Mouse (Mus musculus): ENCODE results near the gene Gm42906. TPM values are rescaled to one million over a fixed set of nuclear protein-coding genes. Genes with fewer than 3 reads are reported as not detected.

Gene Gm42906
- polyA plus RNA-seq, 1 experiment from 2014 or later: not detected

GRCm38 (mm10) chr5:151165381-151166016, 262.5 kb downstream of the Gm42906 start:
- no peaks in the 10 kb centered on the region for H3K36me3 ChIP-seq (ENCODE audit: control insufficient read depth, insufficient read depth, low read length)
- H3K27me3 ChIP-seq (ENCODE audit: control insufficient read depth, insufficient read depth, low read length): no peaks in the 10 kb centered on the region
- H3K9ac ChIP-seq (ENCODE audit: low read depth, low read length): no peak overlapping the region
- no peak overlapping the region for H3K4me2 ChIP-seq
- H3K4me3 ChIP-seq (ENCODE audit: low read depth, low read length): no peak overlapping the region
- WGBS (ENCODE audit: insufficient replicate concordance): 75% methylated on average over 6 of the region's 6 CpGs
- no peak for ATAC-seq (replicated peaks; ENCODE audit: insufficient number of reproducible peaks, low FRiP score, low TSS enrichment)
- H3K27ac ChIP-seq (ENCODE audit: low read depth, low read length): no peak overlapping the region
- H3K4me1 ChIP-seq (ENCODE audit: control insufficient read depth, insufficient read depth, low read length): 0 out of 2 replicates have a peak, but pooled peaks cover 3% of the 10 kb centered on the region
- no peaks in the 10 kb centered on the region for H3K9me3 ChIP-seq (replicated peaks; ENCODE audit: control insufficient read depth, low read length)

DNA sequence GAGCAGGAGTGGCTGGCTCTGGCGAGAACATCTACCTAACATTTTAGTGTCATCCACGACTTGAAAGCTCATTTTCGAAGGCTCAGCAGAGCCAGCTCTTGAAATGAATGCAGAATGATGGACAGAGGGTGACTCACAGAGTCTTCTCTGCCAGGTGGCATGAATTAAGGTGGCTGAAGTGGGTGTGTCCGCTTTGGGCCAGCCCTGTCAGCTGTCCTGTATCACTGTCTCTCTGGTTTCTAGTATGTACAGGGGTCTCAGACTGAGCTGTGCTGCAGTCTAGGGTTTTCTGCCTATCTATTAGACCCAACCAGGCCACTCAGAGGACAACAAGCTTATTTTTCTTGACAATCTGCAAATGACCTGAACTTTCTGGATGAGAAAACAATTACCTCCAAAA, 263.1 kb downstream of the Gm42906 start:
- Histone ChIP-seq H3K36me3 (ENCODE audit: control insufficient read depth, insufficient read depth, low read length) (no peaks in the 10 kb centered on the region), H3K9me3 (replicated peaks; ENCODE audit: control insufficient read depth, low read length) (no peaks in the 10 kb centered on the region), H3K4me3 (ENCODE audit: low read depth, low read length) (no peak overlapping the region), H3K9ac (ENCODE audit: low read depth, low read length) (no peak overlapping the region), H3K27ac (ENCODE audit: low read depth, low read length) (no peak overlapping the region), H3K27me3 (ENCODE audit: control insufficient read depth, insufficient read depth, low read length) (no peaks in the 10 kb centered on the region), H3K4me1 (ENCODE audit: control insufficient read depth, insufficient read depth, low read length) (0 out of 2 replicates have a peak, but pooled peaks cover 3% of the 10 kb centered on the region), H3K4me2 (no peak overlapping the region)
- 76% methylated on average over 4 of the region's 4 CpGs for WGBS (ENCODE audit: insufficient replicate concordance)
- no peak for ATAC-seq (replicated peaks; ENCODE audit: insufficient number of reproducible peaks, low FRiP score, low TSS enrichment)

GRCm38 (mm10) chr5:151162642-151163041, 265.3 kb downstream of the Gm42906 start:
- 89% methylated on average over 3 of the region's 3 CpGs for WGBS (ENCODE audit: insufficient replicate concordance)

DNA sequence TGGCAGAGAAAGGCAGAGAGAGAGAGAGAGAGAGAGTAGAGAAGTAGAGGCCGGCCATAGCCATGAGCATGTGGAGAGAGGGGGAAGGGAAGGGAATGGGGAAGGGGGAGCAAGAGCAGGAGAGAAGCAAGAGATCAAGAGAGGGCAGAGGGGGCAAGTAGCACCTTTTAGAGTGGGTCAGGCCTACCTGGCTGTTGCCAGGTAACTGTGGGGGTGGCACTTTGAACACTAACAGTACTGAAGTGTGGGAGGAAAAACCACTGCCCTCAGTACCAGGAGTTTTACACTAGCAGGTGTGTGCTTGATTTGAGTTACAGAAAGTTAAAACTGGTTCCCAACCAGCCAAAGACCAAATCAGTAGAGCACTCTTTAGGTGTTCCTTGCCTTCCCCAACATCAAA, 272.7 kb downstream of the Gm42906 start:
- H3K36me3 ChIP-seq (ENCODE audit: control insufficient read depth, insufficient read depth, low read length): no peaks in the 10 kb centered on the region
- no peak for ATAC-seq (replicated peaks; ENCODE audit: insufficient number of reproducible peaks, low FRiP score, low TSS enrichment)
- WGBS (ENCODE audit: insufficient replicate concordance): 50% methylated on average over 1 of the region's 1 CpGs
- no peaks in the 10 kb centered on the region for H3K9me3 ChIP-seq (replicated peaks; ENCODE audit: control insufficient read depth, low read length)
- no peak overlapping the region for H3K4me3 ChIP-seq (ENCODE audit: low read depth, low read length)
- H3K4me1 ChIP-seq (ENCODE audit: control insufficient read depth, insufficient read depth, low read length): peaks cover 3% of the 10 kb centered on the region; the same call in 1 of the 2 replicates
- no peak overlapping the region for H3K27ac ChIP-seq (ENCODE audit: low read depth, low read length)
- no peak overlapping the region for H3K9ac ChIP-seq (ENCODE audit: low read depth, low read length)
- no peaks in the 10 kb centered on the region for H3K27me3 ChIP-seq (ENCODE audit: control insufficient read depth, insufficient read depth, low read length)
- no peak overlapping the region for H3K4me2 ChIP-seq

More at GRCm38 (mm10) chr5:151162642-151163041, 265.3 kb downstream of the Gm42906 start:
- Histone ChIP-seq H3K27ac (ENCODE audit: low read depth, low read length) (no peak overlapping the region), H3K27me3 (ENCODE audit: control insufficient read depth, insufficient read depth, low read length) (no peaks in the 10 kb centered on the region), H3K9ac (ENCODE audit: low read depth, low read length) (no peak overlapping the region), H3K4me3 (ENCODE audit: low read depth, low read length) (no peak overlapping the region), H3K9me3 (replicated peaks; ENCODE audit: control insufficient read depth, low read length) (no peaks in the 10 kb centered on the region), H3K4me2 (no peak overlapping the region), H3K4me1 (ENCODE audit: control insufficient read depth, insufficient read depth, low read length) (0 out of 2 replicates have a peak, but pooled peaks cover 3% of the 10 kb centered on the region), H3K36me3 (ENCODE audit: control insufficient read depth, insufficient read depth, low read length) (no peaks in the 10 kb centered on the region)
- no peak for ATAC-seq (replicated peaks; ENCODE audit: insufficient number of reproducible peaks, low FRiP score, low TSS enrichment)

DNA sequence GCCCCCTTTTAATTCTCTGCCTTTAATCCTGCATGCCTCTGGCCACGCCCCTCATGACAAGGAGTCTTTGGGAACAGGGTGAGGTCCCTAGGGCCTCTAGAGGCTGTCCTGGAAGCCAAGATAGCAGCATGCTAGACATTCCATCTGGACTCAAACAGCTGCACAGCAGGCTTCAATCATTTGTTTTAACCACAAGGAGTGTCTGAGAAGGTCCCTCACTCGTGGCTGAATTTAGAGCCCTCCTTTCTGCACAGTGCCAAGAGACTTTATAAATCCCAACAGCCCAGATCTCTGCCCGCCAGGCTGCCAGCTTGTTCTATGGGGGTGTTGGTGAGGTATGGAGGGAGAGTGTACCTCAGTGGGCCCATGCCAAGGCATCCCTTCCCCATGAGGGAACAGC, 273.2 kb downstream of the Gm42906 start:
- Histone ChIP-seq H3K4me3 (ENCODE audit: low read depth, low read length) (no peak overlapping the region), H3K9me3 (replicated peaks; ENCODE audit: control insufficient read depth, low read length) (no peaks in the 10 kb centered on the region), H3K36me3 (ENCODE audit: control insufficient read depth, insufficient read depth, low read length) (no peaks in the 10 kb centered on the region), H3K27ac (ENCODE audit: low read depth, low read length) (no peak overlapping the region), H3K9ac (ENCODE audit: low read depth, low read length) (no peak overlapping the region), H3K27me3 (ENCODE audit: control insufficient read depth, insufficient read depth, low read length) (no peaks in the 10 kb centered on the region), H3K4me2 (no peak overlapping the region), H3K4me1 (ENCODE audit: control insufficient read depth, insufficient read depth, low read length) (peaks cover 3% of the 10 kb centered on the region; the same call in 1 of the 2 replicates)
- WGBS (ENCODE audit: insufficient replicate concordance): 22% methylated on average over 3 of the region's 3 CpGs
- ATAC-seq (replicated peaks; ENCODE audit: insufficient number of reproducible peaks, low FRiP score, low TSS enrichment): no peak; the same call in 1 of the 2 replicates

DNA sequence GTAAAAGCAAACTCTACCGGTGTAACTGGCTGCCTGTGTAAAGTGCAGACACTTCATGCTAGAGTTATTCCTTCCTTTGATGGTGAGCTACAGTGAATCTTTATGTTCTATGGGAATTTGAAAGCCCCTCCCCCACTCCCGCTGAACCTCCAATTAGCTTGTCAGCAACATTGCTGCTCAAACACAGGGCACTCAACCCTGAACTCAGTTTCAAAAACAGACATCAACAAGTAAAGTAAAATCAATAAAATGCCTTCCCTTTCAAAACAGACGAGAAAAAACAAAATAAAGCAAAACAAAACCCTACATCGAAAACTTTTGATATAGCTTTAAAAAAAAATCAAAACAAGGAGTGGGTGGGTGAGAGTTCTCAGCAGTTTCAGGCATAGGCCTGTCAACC, 273.9 kb downstream of the Gm42906 start:
- Histone ChIP-seq H3K4me2 (no peak overlapping the region), H3K9me3 (replicated peaks; ENCODE audit: control insufficient read depth, low read length) (no peaks in the 10 kb centered on the region), H3K36me3 (ENCODE audit: control insufficient read depth, insufficient read depth, low read length) (no peaks in the 10 kb centered on the region), H3K27ac (ENCODE audit: low read depth, low read length) (no peak overlapping the region), H3K4me1 (ENCODE audit: control insufficient read depth, insufficient read depth, low read length) (peaks cover 3% of the 10 kb centered on the region; the same call in 1 of the 2 replicates), H3K4me3 (ENCODE audit: low read depth, low read length) (no peak overlapping the region), H3K9ac (ENCODE audit: low read depth, low read length) (no peak overlapping the region), H3K27me3 (ENCODE audit: control insufficient read depth, insufficient read depth, low read length) (no peaks in the 10 kb centered on the region)
- no peak for ATAC-seq (replicated peaks; ENCODE audit: insufficient number of reproducible peaks, low FRiP score, low TSS enrichment)
- WGBS (ENCODE audit: insufficient replicate concordance): 74% methylated on average over 4 of the region's 4 CpGs

DNA sequence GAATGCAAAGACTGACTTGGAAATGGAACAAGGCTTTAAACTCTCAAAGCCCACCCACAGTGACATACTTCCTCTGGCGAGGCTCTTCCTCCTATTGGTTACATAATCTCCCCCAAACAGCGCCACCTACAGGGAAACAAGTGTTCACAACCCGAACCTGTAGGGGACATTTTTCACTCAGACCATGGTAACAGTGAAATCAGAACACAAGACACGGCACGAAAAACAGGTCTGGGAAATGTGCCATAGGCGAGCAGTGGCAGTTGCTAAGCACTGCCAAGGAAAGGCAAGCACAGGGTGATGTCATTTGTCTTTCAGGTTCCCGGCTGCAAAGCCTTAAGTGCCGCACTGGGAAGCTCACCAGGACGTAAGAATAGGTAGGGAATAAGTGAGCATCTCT, 276.4 kb downstream of the Gm42906 start:
- H3K27me3 ChIP-seq (ENCODE audit: control insufficient read depth, insufficient read depth, low read length): no peaks in the 10 kb centered on the region

DNA sequence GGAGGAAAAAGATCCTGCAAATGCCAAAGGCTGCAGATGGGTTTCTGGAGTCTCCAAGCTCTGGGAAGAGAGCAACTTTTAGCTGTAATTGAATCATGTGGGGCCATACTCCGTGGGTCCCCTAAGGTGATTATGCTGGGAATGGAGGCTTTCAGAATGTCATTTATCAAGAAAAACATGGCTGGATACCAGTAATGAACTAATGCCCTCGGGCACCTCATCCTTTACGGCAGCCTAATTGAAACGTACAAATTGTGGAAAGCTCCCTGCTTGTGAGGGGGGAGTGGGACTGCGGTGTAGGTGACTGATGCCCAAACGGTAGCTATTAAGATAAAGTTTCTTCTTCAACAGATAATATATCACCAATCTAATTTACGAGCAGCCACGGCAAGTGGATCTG, 278.5 kb downstream of the Gm42906 start:
- no peaks in the 10 kb centered on the region for H3K36me3 ChIP-seq (ENCODE audit: control insufficient read depth, insufficient read depth, low read length)
- no peaks in the 10 kb centered on the region for H3K9me3 ChIP-seq (replicated peaks; ENCODE audit: control insufficient read depth, low read length)
- WGBS (ENCODE audit: insufficient replicate concordance): 49% methylated on average over 8 of the region's 8 CpGs
- no peak overlapping the region for H3K4me2 ChIP-seq
- no peaks in the 10 kb centered on the region for H3K27me3 ChIP-seq (ENCODE audit: control insufficient read depth, insufficient read depth, low read length)
- H3K4me3 ChIP-seq (ENCODE audit: low read depth, low read length): no peak overlapping the region
- no peak for ATAC-seq (replicated peaks; ENCODE audit: insufficient number of reproducible peaks, low FRiP score, low TSS enrichment)
- no peak overlapping the region for H3K9ac ChIP-seq (ENCODE audit: low read depth, low read length)
- no peaks in the 10 kb centered on the region for H3K4me1 ChIP-seq (ENCODE audit: control insufficient read depth, insufficient read depth, low read length)
- H3K27ac ChIP-seq (ENCODE audit: low read depth, low read length): no peak overlapping the region

More for the DNA sequence above, 276.4 kb downstream of the Gm42906 start:
- Histone ChIP-seq H3K9me3 (replicated peaks; ENCODE audit: control insufficient read depth, low read length) (no peaks in the 10 kb centered on the region), H3K4me1 (ENCODE audit: control insufficient read depth, insufficient read depth, low read length) (peaks cover 3% of the 10 kb centered on the region; the same call in 1 of the 2 replicates), H3K36me3 (ENCODE audit: control insufficient read depth, insufficient read depth, low read length) (no peaks in the 10 kb centered on the region), H3K27ac (ENCODE audit: low read depth, low read length) (no peak overlapping the region), H3K9ac (ENCODE audit: low read depth, low read length) (no peak overlapping the region), H3K4me3 (ENCODE audit: low read depth, low read length) (no peak overlapping the region), H3K4me2 (no peak overlapping the region)
- 89% methylated on average over 9 of the region's 9 CpGs for WGBS (ENCODE audit: insufficient replicate concordance)
- no peak for ATAC-seq (replicated peaks; ENCODE audit: insufficient number of reproducible peaks, low FRiP score, low TSS enrichment)

DNA sequence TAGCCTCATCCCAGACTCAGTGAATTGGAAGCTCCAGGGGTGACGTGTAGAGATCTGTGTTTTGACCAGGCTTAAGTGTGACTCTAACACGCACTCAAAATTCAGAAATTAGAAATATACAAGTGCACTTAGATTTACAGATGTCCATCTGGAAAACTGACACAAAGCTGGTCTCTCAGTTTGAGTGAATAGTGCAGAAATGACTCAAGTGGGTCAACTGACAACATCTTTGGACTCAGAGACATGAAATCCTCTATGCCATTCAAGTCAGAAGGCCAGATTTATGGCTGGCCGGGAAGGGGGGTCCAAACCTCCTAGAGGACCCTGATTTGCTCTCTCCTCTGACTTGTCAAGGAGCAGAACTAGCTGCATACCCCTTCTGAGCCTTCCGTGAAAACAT, 279.9 kb downstream of the Gm42906 start:
- H3K4me1 ChIP-seq (ENCODE audit: control insufficient read depth, insufficient read depth, low read length): peaks cover 4% of the 10 kb centered on the region
- no peak overlapping the region for H3K4me2 ChIP-seq
- no peaks in the 10 kb centered on the region for H3K27me3 ChIP-seq (ENCODE audit: control insufficient read depth, insufficient read depth, low read length)
- H3K4me3 ChIP-seq (ENCODE audit: low read depth, low read length): no peak overlapping the region
- no peak for ATAC-seq (replicated peaks; ENCODE audit: insufficient number of reproducible peaks, low FRiP score, low TSS enrichment)
- H3K27ac ChIP-seq (ENCODE audit: low read depth, low read length): no peak overlapping the region
- no peak overlapping the region for H3K9ac ChIP-seq (ENCODE audit: low read depth, low read length)
- WGBS (ENCODE audit: insufficient replicate concordance): 79% methylated on average over 4 of the region's 4 CpGs
- no peaks in the 10 kb centered on the region for H3K36me3 ChIP-seq (ENCODE audit: control insufficient read depth, insufficient read depth, low read length)
- H3K9me3 ChIP-seq (replicated peaks; ENCODE audit: control insufficient read depth, low read length): no peaks in the 10 kb centered on the region

Measured in heart, embryonic 11.5 days (tissue).